Mouse (Mus musculus): ENCODE results near the gene Rfc4. TPM values are rescaled to one million over a fixed set of nuclear protein-coding genes. Genes with fewer than 3 reads are reported as not detected.

Gene Rfc4
- polyA plus RNA-seq, 1 experiment from 2014 or later, result 245 TPM

DNA sequence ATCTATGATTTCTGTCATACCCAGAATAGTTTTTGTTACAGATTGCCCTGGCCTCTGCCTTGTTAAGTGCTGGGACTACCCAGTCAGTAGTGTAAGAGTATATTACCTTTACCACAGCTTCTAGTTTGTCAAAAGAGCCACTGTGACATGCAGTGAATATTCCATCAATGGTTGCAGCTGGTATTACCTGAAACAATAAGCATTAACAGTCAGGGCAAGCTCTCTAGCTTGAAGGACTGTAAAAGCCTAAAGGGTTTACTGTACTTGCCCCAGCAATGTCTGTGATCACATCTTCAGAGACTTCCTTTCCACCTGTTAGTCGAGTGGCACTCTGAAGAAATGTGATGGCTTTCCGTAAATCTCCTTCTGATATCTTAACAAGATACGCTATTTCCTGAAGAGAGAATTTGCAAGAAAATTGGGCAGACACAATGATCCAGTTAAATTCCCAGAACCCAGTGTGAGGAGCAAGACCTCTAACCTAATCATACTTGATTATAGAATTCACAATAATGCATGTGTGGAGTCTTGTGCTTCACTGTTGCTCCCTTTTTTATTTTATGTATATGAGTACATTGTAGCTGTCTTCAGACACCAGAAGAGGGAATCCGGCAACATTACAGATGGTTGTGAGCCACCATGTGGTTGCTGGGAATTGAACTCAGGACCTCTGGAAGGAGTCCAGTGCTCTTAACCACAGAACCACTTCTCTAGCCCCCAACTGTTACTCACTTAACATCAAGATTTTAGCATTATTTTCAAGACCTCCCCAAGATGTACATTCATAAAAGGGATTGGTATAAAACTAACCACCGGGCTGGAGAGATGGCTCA lies 13.0 kb downstream of the Rfc4 start:
- 0 out of 2 replicates have a peak, but pooled peaks have one; percentile 46 for ATAC-seq (replicated peaks; ENCODE audit: insufficient number of reproducible peaks, low FRiP score, low TSS enrichment, low read depth)

DNA sequence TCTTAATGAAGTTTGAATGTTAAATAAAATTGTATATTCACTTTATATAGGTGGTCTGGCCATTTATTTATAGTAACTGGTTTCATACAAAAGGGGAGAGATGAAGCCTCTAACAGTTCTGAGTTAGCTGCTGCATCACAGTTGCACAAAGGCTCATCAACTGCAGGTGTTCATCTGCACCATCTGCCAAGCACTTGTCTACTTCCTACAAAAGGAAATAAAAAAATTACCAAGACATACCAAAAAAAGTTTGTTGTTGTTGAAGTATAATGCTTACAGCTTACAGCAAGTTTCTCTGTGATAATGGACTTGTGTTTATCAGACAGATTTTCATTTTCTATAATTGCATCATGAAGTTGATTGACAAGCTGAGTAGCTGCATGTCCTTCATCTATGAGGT lies 13.6 kb downstream of the Rfc4 start:
- H3K36me3 ChIP-seq (replicated peaks; ENCODE audit: control insufficient read depth, insufficient read depth, low read depth, low read length), result peaks cover 7% of the 10 kb centered on the region
- no peak overlapping the region for H3K4me2 ChIP-seq (ENCODE audit: low read depth, low read length)
- H3K4me1 ChIP-seq (ENCODE audit: control insufficient read depth, insufficient read depth, low read length), result no peaks in the 10 kb centered on the region
- no peaks in the 10 kb centered on the region for H3K27me3 ChIP-seq (ENCODE audit: control insufficient read depth, insufficient read depth, low read length)
- DNase-seq (ENCODE audit: low spot score), result no peak
- no peaks in the 10 kb centered on the region for H3K9me3 ChIP-seq (replicated peaks; ENCODE audit: control insufficient read depth, low read length)
- ATAC-seq (replicated peaks; ENCODE audit: insufficient number of reproducible peaks, low FRiP score, low TSS enrichment, low read depth), result no peak
- no peak overlapping the region for H3K27ac ChIP-seq (replicated peaks; ENCODE audit: low read depth, low read length)
- no peak overlapping the region for H3K9ac ChIP-seq (replicated peaks; ENCODE audit: low read length)
- H3K4me3 ChIP-seq (ENCODE audit: low read depth, low read length), result no peak overlapping the region

More for the DNA sequence above, 13.0 kb downstream of the Rfc4 start:
- Histone ChIP-seq H3K9ac (replicated peaks; ENCODE audit: low read length) (no peak overlapping the region), H3K9me3 (replicated peaks; ENCODE audit: control insufficient read depth, low read length) (no peaks in the 10 kb centered on the region), H3K27me3 (ENCODE audit: control insufficient read depth, insufficient read depth, low read length) (no peaks in the 10 kb centered on the region), H3K27ac (replicated peaks; ENCODE audit: low read depth, low read length) (no peak overlapping the region), H3K4me2 (ENCODE audit: low read depth, low read length) (no peak overlapping the region), H3K4me1 (ENCODE audit: control insufficient read depth, insufficient read depth, low read length) (no peaks in the 10 kb centered on the region), H3K36me3 (replicated peaks; ENCODE audit: control insufficient read depth, insufficient read depth, low read depth, low read length) (peaks cover 7% of the 10 kb centered on the region), H3K4me3 (ENCODE audit: low read depth, low read length) (no peak overlapping the region)
- DNase-seq (ENCODE audit: low spot score), result no peak
- whole genome bisulfite sequencing, result 70% methylated on average over 5 of the region's 5 CpGs

DNA sequence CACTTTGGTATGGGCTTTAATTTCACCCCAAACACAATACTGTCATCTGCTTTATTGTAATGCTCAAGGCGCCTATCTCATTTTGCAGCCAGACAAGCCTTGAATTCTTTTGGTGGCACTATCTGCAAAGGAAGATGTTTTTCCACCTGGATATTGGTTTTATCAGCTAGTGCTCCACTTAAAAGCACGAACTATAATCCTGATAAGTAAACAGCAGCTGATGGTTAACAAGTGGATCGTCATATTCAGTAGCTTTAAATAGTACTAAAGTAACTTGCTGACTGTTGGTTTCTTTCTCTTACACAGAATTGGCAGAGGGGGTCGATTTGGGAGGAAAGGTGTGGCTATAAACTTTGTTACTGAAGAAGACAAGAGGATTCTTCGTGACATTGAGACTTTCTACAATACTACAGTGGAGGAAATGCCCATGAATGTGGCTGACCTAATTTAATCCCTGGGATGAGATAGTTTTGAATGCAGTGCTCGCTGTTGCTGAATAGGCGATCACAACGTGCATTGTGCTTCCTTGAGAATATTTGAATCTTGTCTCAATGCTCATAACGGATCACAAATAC lies 14.6 kb downstream of the Rfc4 start:
- WGBS, result 64% methylated on average over 9 of the region's 9 CpGs
- Histone ChIP-seq H3K4me1 (ENCODE audit: control insufficient read depth, insufficient read depth, low read length) (no peaks in the 10 kb centered on the region), H3K27ac (replicated peaks; ENCODE audit: low read depth, low read length) (no peak overlapping the region), H3K4me2 (ENCODE audit: low read depth, low read length) (no peak overlapping the region), H3K27me3 (ENCODE audit: control insufficient read depth, insufficient read depth, low read length) (no peaks in the 10 kb centered on the region), H3K36me3 (replicated peaks; ENCODE audit: control insufficient read depth, insufficient read depth, low read depth, low read length) (peaks cover 7% of the 10 kb centered on the region), H3K9ac (replicated peaks; ENCODE audit: low read length) (no peak overlapping the region), H3K9me3 (replicated peaks; ENCODE audit: control insufficient read depth, low read length) (no peaks in the 10 kb centered on the region), H3K4me3 (ENCODE audit: low read depth, low read length) (no peak overlapping the region)
- DNase-seq (ENCODE audit: low spot score) (no peak), ATAC-seq (replicated peaks; ENCODE audit: insufficient number of reproducible peaks, low FRiP score, low TSS enrichment, low read depth) (no peak)

DNA sequence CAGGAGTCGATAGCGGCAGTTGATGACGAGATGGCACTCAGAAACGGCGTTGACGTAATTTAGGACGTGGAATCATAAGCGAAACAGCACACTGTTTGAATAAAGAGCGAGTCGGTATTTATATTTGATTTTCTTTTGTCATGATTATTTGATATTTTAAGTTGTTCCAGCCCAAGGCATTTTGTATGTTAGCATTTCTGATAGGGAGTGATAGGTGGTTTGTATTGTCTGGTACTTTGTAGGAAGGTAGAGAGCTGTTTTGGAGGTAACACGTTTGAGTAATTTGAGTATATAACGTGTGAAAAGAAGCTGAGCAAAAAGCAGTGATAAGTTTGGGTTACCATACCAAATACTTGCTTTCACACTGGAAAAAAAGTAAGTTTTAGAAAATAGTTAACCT lies 15.2 kb downstream of the Rfc4 start:
- Histone ChIP-seq H3K27ac (replicated peaks; ENCODE audit: low read depth, low read length) (no peak overlapping the region), H3K36me3 (replicated peaks; ENCODE audit: control insufficient read depth, insufficient read depth, low read depth, low read length) (peaks cover 7% of the 10 kb centered on the region), H3K4me2 (ENCODE audit: low read depth, low read length) (no peak overlapping the region), H3K9ac (replicated peaks; ENCODE audit: low read length) (no peak overlapping the region), H3K4me3 (ENCODE audit: low read depth, low read length) (no peak overlapping the region), H3K9me3 (replicated peaks; ENCODE audit: control insufficient read depth, low read length) (no peaks in the 10 kb centered on the region), H3K4me1 (ENCODE audit: control insufficient read depth, insufficient read depth, low read length) (no peaks in the 10 kb centered on the region), H3K27me3 (ENCODE audit: control insufficient read depth, insufficient read depth, low read length) (no peaks in the 10 kb centered on the region)
- ATAC-seq (replicated peaks; ENCODE audit: insufficient number of reproducible peaks, low FRiP score, low TSS enrichment, low read depth) (no peak), DNase-seq (ENCODE audit: low spot score) (no peak)
- 85% methylated on average over 12 of the region's 12 CpGs for WGBS

DNA sequence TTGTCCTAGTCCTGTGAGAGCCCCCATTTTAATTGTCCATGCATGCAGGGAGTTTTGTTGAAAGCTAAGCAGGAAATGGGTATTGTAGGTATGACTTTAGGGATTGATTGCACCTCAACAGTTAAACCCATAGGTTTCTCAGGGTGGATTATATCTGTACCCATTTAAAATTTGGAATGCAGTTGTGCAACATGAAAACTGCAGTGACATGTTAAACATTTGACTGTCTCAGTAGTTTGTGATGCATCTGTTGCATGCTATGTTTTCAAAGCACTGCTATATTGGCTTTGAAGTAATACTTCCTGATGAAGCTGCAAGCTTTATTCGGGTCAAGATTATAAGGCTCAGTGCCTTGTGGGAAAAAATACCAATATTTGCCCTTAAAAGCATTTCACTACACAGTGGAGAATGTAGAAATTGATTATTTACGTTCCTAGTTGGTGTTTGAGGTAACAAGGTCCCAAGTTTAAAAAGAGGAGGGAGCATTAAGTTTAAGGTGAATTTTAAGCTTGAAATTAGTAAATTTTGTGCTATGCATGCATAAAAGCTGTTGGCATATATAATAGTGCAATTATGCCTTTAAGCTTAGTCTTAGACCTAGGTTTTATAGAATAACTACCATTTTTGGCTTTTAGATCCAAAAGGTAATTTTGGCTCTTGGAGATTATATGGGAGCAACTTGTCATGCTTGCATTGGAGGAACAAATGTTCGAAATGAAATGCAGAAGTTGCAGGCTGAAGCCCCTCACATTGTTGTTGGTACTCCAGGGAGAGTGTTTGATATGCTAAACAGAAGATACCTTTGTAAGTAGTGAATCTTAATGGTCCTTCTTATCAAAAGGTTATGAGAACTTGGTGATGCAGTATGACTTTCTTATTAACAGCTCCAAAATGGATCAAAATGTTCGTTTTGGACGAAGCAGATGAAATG lies 17.9 kb downstream of the Rfc4 start:
- 67% methylated on average over 5 of the region's 5 CpGs for WGBS
- DNase-seq (ENCODE audit: low spot score) (no peak), ATAC-seq (replicated peaks; ENCODE audit: insufficient number of reproducible peaks, low FRiP score, low TSS enrichment, low read depth) (no peak)
- H3K4me1 ChIP-seq (ENCODE audit: control insufficient read depth, insufficient read depth, low read length), result no peaks in the 10 kb centered on the region
- peak overlapping the region; percentile 99 for H3K9ac ChIP-seq (replicated peaks; ENCODE audit: low read length)
- H3K36me3 ChIP-seq (replicated peaks; ENCODE audit: control insufficient read depth, insufficient read depth, low read depth, low read length), result peaks cover 7% of the 10 kb centered on the region
- no peaks in the 10 kb centered on the region for H3K27me3 ChIP-seq (ENCODE audit: control insufficient read depth, insufficient read depth, low read length)
- H3K4me2 ChIP-seq (ENCODE audit: low read depth, low read length), result peak overlapping the region; percentile 55
- peak overlapping the region; percentile 99 for H3K4me3 ChIP-seq (ENCODE audit: low read depth, low read length)
- H3K27ac ChIP-seq (replicated peaks; ENCODE audit: low read depth, low read length), result no peak overlapping the region
- H3K9me3 ChIP-seq (replicated peaks; ENCODE audit: control insufficient read depth, low read length), result no peaks in the 10 kb centered on the region

DNA sequence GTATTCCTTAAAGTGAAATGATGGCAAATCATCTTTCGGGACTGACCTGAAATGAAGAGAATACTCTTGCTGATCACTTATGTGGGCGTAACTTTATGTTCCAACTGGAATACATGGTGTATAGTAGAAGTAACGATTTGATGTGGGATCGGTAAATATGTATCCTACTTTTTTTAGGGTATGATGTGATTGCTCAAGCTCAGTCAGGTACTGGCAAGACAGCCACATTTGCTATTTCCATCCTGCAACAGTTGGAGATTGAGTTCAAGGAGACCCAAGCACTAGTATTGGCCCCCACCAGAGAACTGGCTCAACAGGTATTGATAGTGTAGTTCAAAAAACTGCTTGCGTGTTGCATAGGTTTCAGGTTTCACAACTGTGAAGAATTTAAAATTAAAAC lies 18.6 kb downstream of the Rfc4 start:
- 3% methylated on average over 5 of the region's 5 CpGs for WGBS
- peaks cover 4% of the 10 kb centered on the region for H3K36me3 ChIP-seq (replicated peaks; ENCODE audit: control insufficient read depth, insufficient read depth, low read depth, low read length)
- ATAC-seq (replicated peaks; ENCODE audit: insufficient number of reproducible peaks, low FRiP score, low TSS enrichment, low read depth), result no peak

DNA sequence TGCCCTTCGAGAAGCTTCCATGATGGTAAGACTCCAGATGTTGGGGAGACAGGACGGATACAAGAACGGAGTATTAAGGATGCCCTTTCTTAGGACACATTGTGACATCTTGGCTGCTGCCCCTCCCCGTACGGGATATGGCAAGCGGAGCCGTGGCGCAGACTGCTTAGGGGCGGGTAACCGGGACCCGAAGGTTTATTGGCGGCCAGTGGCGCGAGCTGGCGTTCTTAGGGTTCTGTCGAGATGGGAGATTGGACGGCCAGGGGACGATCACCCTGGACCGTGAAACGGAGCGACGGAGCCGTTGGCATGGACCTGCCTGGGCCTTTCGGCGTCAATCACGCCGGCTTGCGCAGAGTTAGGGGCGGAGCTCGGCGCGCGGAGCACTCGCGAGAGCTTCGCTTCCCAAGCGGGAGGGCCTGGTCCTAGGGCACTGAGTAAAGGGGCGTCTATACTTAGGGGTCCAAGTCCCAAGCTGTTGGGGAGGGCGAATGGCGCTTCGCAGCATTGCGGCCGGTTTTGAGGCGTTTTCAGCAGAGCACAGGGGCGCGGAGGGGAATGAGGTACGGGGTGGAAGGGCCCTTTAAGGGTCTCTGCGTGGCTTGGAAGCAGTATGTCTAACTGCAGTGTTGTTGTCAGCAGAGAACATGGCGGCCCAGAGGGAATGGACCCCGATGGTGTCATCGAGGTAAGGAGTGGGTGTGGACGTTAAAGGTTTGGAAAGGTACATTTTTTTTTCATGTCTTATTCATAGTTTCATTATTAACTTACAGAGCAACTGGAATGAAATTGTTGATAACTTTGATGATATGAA lies 19.4 kb downstream of the Rfc4 start:
- ATAC-seq (replicated peaks; ENCODE audit: insufficient number of reproducible peaks, low FRiP score, low TSS enrichment, low read depth) (peak; percentile 87), DNase-seq (ENCODE audit: low spot score) (peak; percentile 83)
- Histone ChIP-seq H3K36me3 (replicated peaks; ENCODE audit: control insufficient read depth, insufficient read depth, low read depth, low read length) (peaks cover 3% of the 10 kb centered on the region), H3K9me3 (replicated peaks; ENCODE audit: control insufficient read depth, low read length) (no peaks in the 10 kb centered on the region), H3K9ac (replicated peaks; ENCODE audit: low read length) (peak overlapping the region; percentile 99), H3K27ac (replicated peaks; ENCODE audit: low read depth, low read length) (peak overlapping the region; percentile 94), H3K4me3 (ENCODE audit: low read depth, low read length) (peak overlapping the region; percentile 99), H3K4me1 (ENCODE audit: control insufficient read depth, insufficient read depth, low read length) (no peaks in the 10 kb centered on the region), H3K27me3 (ENCODE audit: control insufficient read depth, insufficient read depth, low read length) (no peaks in the 10 kb centered on the region), H3K4me2 (ENCODE audit: low read depth, low read length) (peak overlapping the region; percentile 55)
- under 1% methylated on average over 52 of the region's 52 CpGs for WGBS

More for the DNA sequence above, 18.6 kb downstream of the Rfc4 start:
- Histone ChIP-seq H3K4me2 (ENCODE audit: low read depth, low read length) (peak overlapping the region; percentile 55), H3K4me1 (ENCODE audit: control insufficient read depth, insufficient read depth, low read length) (no peaks in the 10 kb centered on the region), H3K4me3 (ENCODE audit: low read depth, low read length) (peak overlapping the region; percentile 99), H3K9ac (replicated peaks; ENCODE audit: low read length) (peak overlapping the region; percentile 99), H3K27ac (replicated peaks; ENCODE audit: low read depth, low read length) (no peak overlapping the region), H3K27me3 (ENCODE audit: control insufficient read depth, insufficient read depth, low read length) (no peaks in the 10 kb centered on the region), H3K9me3 (replicated peaks; ENCODE audit: control insufficient read depth, low read length) (no peaks in the 10 kb centered on the region)
- no peak for DNase-seq (ENCODE audit: low spot score)

All from embryonic facial prominence, embryonic 11.5 days (tissue).